Mouse (Mus musculus) mature B cell (primary cell): Measurements from ENCODE around the gene Rims1.

Source experiments
- in situ Hi-C: fragments of 300-500 bp; cut with MboI; formaldehyde crosslinking; loops from 2 replicates; pipeline ENCODE4 v1.14.3; 2019

Rims1 gene

GRCm38 (mm10) chr1:22252873-22253272, 552.9 kb downstream of the Rims1 start:
- in situ Hi-C loops = loop anchor here (25.0 kb wide), 1 partner anchor 841 kb away; no protein-coding TSS in a partner anchor

- in situ Hi-C loops = no loop called here
Measured at GRCm38 (mm10) chr1:22248898-22249386, 556.9 kb downstream of the Rims1 start.

DNA sequence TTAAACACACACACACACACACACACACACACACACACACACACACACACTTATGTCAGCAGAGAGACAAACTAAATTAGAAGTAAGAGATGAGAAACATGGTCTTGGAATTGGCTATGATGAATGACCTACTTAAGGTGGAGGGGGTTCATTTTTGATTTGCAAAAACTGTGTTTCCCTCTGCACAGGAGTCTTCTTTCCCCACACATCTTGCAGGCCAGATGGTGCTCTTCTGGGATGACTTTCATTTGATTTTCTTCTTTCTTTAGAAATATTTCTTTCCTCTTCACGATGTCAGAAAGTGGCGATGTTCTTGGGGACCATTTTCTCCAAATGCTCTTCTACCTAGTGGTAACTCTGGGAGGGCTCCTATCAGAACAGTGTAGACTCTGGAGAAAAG, 560.0 kb downstream of the Rims1 start:
- in situ Hi-C loops = no loop called here
